Mouse (Mus musculus): ENCODE data around the gene Zfp607b. TPM values are rescaled to one million over a fixed set of nuclear protein-coding genes. Genes with fewer than 3 reads are reported as not detected.
A peak's percentile ranks its signal among the peaks of the same experiment; 100 is the strongest.

The Zfp607b gene
- 10.8 and 12.3 TPM in 2 replicates for polyA plus RNA-seq (2015; fragmentation: Nextera tagmentation; extraction: Ambion mirVana)

DNA sequence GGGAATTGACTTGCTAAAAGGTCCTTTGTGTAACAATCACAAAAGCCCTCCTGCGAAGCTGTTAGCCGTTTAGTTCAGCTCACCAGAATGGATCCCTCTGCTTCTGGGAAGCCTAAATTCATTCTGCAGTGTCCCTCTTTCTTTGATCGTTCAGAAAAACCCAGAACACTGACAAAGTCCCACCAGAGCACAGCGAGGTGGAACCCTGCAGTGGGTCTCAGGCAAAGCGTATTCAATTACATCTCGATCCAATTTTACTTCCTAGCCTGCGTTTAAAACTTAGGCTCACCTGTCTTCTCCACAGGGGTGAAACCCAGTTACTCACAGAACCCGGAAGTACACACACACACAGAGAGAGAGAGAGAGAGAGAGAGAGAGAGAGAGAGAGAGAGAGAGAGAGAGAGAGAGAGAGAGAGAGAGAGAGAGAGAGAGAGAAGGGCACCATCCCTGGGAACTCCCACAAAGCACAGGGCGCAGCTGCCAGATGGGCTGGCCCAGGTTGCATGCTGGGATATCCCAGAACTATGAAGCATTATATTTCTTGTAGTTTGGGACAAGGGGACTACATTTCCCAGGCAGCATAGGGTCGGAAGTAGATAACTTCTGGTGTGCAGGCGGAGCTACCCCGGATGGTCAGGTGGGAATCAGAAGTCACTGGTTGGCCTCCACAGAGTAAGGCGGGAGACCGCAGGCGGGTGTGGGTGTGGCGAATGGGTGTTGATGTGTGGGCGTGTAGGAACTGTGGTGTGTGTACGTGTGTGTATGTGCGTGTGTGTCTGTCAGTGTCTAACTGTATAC lies at the start of gene Zfp607b:
Gene Zfp607b (plus strand): TSS at position 526 of the 798 bp plus-strand sequence.
- Histone ChIP-seq H3K4me2 (peak within 1 kb of the TSS; percentile 73), H3K9me3 (replicated peaks) (no peaks in the 10 kb centered on the region), H3K27me3 (no peaks in the 10 kb centered on the region), H3K36me3 (ENCODE audit: poor library complexity, severe bottlenecking) (peaks cover 3% of the 10 kb centered on the region; the same call in 1 of the 2 replicates), H3K4me1 (peaks cover 26% of the 10 kb centered on the region), H3K9ac (peak within 1 kb of the TSS; percentile 77), H3K27ac (peak within 1 kb of the TSS; percentile 71), H3K4me3 (peak within 1 kb of the TSS; percentile 50)
- under 1% methylated on average over 19 of the region's 19 CpGs for WGBS
- ATAC-seq = peak; percentile 98

DNA sequence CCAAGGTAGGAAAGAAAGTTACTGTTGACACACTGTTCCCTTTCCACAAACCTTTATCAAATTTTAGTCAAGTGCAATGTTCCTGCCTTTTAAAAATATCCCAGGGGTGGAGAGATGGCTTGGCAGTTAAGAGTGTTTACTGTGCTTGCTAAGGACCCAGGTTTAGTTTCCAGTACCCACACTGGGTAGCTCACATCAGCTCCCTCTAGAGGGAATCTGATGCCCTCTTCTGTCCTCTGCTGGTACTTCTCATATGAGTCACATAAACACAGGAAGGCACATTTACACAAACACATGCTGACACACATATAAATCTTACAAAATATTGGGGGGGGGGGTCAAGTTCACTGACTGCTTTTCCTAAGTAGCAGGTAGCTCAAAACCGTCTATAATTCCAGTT lies 44.7 kb upstream of the Zfp607b start:
- Histone ChIP-seq H3K9me3 (replicated peaks) (no peaks in the 10 kb centered on the region), H3K9ac (no peak overlapping the region), H3K4me2 (no peak overlapping the region), H3K4me1 (no peaks in the 10 kb centered on the region), H3K4me3 (no peak overlapping the region), H3K27ac (no peak overlapping the region), H3K27me3 (no peaks in the 10 kb centered on the region), H3K36me3 (ENCODE audit: poor library complexity, severe bottlenecking) (peaks cover 9% of the 10 kb centered on the region; the same call in 1 of the 2 replicates)
- WGBS = 54% methylated on average over 1 of the region's 1 CpGs
- ATAC-seq = no peak

DNA sequence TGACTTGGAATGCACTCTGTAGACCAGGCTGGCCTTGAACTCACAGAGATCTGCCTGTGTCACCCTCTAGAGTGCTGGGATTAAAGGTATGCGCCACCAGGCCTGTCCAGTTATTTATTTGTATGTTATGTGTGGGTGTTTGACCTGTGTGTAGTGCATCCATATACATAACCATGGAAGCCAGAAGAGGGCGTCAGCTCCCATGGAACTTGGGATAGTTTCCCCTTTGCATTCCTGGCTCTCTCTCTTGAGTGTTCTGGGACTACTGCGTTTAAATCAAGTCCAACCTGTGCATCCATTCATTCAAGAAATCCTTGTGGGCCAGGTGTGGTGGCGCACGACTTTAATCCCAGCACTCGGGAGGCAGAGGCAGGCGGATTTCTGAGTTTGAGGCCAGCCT lies 42.6 kb upstream of the Zfp607b start:
- H3K27me3 ChIP-seq = no peaks in the 10 kb centered on the region
- H3K4me2 ChIP-seq = no peak overlapping the region
- no peak overlapping the region for H3K27ac ChIP-seq
- no peaks in the 10 kb centered on the region for H3K4me1 ChIP-seq
- H3K9me3 ChIP-seq (replicated peaks) = no peaks in the 10 kb centered on the region
- ATAC-seq = no peak
- 89% methylated on average over 7 of the region's 7 CpGs for WGBS
- H3K36me3 ChIP-seq (ENCODE audit: poor library complexity, severe bottlenecking) = no peaks in the 10 kb centered on the region
- H3K4me3 ChIP-seq = no peak overlapping the region
- no peak overlapping the region for H3K9ac ChIP-seq

DNA sequence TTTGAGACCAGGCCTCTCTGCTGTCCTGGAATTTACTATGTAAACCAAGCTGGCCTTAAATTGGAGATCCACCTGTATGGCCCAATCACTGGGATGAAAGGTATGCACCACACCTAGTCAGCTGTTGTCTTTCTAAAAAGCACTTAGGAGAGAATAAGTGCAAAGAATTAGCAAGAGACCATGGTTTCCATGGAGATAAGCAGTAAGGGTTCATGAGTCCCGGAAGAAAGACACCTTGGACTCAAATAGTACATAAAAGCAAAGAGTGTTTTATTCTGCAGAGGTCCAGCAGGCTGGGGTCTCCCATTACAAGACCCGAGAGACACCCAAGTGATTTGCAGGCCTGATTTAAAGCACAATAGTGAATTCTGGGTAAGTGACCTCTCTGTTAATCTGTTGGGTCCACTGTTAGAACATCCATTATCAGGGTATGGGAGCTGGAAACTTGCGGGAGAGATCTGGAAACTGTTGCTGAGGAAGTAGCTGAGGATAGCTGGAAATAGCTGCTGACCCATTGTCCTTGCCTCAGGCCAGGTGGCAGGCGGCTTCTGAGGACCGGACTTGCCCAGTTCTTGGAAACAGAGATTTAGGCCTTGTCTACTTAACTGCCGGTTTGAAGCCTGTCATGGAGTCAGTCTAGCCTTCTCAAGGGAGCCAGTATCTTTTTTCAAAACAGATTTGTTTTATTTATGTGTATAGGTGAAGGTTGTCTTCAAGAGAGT lies 41.7 kb upstream of the Zfp607b start:
- Histone ChIP-seq H3K9me3 (replicated peaks) (no peaks in the 10 kb centered on the region), H3K27me3 (peaks cover 2% of the 10 kb centered on the region; the same call in 1 of the 2 replicates), H3K27ac (no peak overlapping the region), H3K9ac (no peak overlapping the region), H3K4me1 (no peaks in the 10 kb centered on the region), H3K36me3 (ENCODE audit: poor library complexity, severe bottlenecking) (no peaks in the 10 kb centered on the region), H3K4me3 (no peak overlapping the region), H3K4me2 (no peak overlapping the region)
- no peak for ATAC-seq
- 84% methylated on average over 6 of the region's 6 CpGs for WGBS

DNA sequence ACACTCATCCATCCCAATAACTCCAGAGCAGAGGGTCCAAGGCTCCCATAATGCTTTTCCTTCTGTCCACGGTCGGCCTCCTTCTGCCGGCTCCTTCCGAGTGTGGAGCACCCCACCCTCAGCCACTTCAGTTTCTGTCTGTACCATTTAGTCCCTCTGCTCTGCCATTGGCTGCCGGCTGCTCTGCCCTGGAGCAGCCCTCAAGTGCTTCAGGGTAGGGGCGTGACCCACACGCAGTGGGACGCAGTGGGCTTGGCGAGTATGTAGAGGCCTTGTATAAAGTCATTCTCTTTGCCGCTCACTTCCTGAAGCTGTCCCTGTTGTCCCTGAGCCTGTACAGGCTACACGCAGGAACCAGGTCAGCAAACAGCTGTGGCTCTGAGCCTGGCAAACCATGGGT lies 39.4 kb upstream of the Zfp607b start:
- H3K4me2 ChIP-seq = no peak overlapping the region
- WGBS = 96% methylated on average over 11 of the region's 11 CpGs
- no peaks in the 10 kb centered on the region for H3K36me3 ChIP-seq (ENCODE audit: poor library complexity, severe bottlenecking)
- H3K9me3 ChIP-seq (replicated peaks) = no peaks in the 10 kb centered on the region
- H3K27ac ChIP-seq = no peak overlapping the region
- H3K4me1 ChIP-seq = peaks cover 15% of the 10 kb centered on the region
- H3K27me3 ChIP-seq = peaks cover 10% of the 10 kb centered on the region; the same call in 1 of the 2 replicates
- H3K4me3 ChIP-seq = no peak overlapping the region
- no peak overlapping the region for H3K9ac ChIP-seq
- ATAC-seq = no peak

DNA sequence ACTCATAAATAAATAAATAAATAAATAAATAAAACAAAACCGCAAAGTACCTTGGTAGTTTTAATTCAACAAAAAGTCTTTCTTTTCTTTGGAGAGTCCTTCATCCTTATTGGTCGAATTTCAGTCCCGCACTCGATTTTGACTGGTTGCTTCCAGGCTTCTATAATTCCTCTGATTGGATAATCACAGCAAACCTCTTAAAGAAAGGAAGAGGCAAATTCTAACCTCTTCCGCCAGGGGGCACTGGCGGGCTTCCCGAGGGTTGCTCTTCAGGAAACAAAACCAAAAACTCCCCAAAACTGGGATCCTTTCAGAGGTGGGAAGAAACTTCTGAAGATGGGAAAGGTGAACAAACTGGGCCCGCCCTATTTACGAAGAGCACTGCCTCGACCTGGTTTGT lies 38.2 kb upstream of the Zfp607b start:
- no peak for ATAC-seq
- Histone ChIP-seq H3K9me3 (replicated peaks) (no peaks in the 10 kb centered on the region), H3K4me1 (peaks cover 27% of the 10 kb centered on the region), H3K4me2 (0 out of 2 replicates have a peak overlapping the region, but pooled peaks have one; percentile 17), H3K27me3 (peaks cover 15% of the 10 kb centered on the region; the same call in 1 of the 2 replicates), H3K36me3 (ENCODE audit: poor library complexity, severe bottlenecking) (peaks cover 8% of the 10 kb centered on the region), H3K9ac (no peak overlapping the region), H3K27ac (no peak overlapping the region), H3K4me3 (no peak overlapping the region)
- WGBS = 7% methylated on average over 10 of the region's 10 CpGs

DNA sequence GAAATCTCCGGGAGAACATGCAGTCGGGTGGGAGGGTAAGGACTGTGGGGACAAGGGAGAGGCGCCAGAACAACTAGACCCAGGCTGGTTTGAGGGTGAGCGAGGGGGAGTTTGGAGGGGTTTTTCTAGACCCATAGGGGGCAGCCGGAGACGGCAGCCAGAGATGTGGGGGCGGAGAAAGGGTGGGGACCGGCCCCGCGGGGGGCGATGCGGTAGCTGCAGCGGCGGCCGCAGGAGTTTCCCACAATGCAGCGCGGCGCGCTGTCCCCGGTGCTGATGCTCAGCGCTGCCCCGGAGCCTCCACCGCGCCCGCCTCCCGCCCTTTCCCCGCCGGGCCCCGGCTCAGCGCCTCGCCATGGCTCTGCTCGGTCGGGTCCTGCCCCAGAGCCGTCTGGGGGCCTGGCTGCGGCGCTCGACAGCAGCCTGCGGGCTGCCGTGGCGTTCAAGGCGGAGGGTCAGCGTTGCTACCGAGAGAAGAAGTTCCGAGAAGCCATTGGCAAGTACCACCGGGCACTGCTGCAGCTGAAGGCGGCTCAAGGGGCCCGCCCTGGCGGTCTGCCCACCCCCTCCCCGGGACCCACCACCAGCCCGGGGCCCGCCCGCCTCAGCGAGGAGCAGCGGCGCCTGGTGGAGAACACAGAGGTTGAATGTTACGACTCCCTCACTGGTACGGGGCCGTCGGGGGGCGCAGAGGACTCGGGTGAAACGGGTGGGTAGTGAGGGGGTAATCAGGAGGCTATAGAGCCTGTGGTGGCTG lies 35.3 kb upstream of the Zfp607b start, which contains the start of gene Ttc9b:
Gene Ttc9b (plus strand): TSS at position 235 of the 757 bp plus-strand sequence.
- Histone ChIP-seq H3K4me2 (peak within 1 kb of the TSS; percentile 87), H3K9ac (peak within 1 kb of the TSS; percentile 90), H3K4me3 (peak within 1 kb of the TSS; percentile 69), H3K36me3 (ENCODE audit: poor library complexity, severe bottlenecking) (peaks cover 37% of the 10 kb centered on the region), H3K9me3 (replicated peaks) (no peaks in the 10 kb centered on the region), H3K27me3 (peaks cover 24% of the 10 kb centered on the region), H3K4me1 (peaks cover 32% of the 10 kb centered on the region), H3K27ac (peak within 1 kb of the TSS; percentile 93)
- ATAC-seq = peak; percentile 80
- under 1% methylated on average over 44 of the region's 62 CpGs for WGBS

DNA sequence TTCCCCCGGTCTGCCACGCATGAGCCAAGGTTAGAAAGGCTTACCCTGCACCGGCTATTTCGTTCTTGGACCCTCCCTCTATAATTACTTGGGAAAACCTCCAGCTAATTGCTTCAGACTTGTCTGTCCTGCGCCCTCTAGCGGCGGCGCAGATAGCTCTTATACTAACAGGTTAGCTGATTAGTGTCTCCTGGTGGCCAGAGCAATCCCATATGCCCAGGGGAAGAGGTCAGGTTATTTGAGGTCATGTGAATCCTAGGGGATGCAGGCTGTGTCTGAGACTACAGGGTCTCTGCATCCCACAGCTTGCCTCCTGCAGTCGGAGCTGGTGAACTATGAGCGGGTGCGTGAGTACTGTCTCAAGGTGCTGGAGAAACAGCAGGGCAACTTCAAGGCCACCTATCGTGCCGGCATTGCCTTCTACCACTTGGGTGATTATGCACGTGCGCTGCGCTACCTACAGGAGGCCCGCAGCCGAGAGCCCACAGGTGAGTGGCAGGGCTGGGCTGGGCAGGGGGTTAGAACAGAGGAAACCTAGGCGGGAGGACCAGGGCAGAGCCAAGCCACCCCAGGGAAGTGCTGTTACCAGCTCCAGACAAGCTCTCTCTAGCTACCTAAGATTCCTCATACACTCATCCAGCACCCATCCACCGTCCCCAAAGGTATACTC lies 34.4 kb upstream of the Zfp607b start:
- WGBS = 63% methylated on average over 20 of the region's 20 CpGs
- Histone ChIP-seq H3K9me3 (replicated peaks) (no peaks in the 10 kb centered on the region), H3K27ac (no peak overlapping the region), H3K9ac (peak overlapping the region; percentile 90), H3K4me1 (peaks cover 32% of the 10 kb centered on the region), H3K4me2 (peak overlapping the region; percentile 87), H3K36me3 (ENCODE audit: poor library complexity, severe bottlenecking) (peaks cover 46% of the 10 kb centered on the region), H3K27me3 (peaks cover 26% of the 10 kb centered on the region), H3K4me3 (peak overlapping the region; percentile 69)
- no peak for ATAC-seq

DNA sequence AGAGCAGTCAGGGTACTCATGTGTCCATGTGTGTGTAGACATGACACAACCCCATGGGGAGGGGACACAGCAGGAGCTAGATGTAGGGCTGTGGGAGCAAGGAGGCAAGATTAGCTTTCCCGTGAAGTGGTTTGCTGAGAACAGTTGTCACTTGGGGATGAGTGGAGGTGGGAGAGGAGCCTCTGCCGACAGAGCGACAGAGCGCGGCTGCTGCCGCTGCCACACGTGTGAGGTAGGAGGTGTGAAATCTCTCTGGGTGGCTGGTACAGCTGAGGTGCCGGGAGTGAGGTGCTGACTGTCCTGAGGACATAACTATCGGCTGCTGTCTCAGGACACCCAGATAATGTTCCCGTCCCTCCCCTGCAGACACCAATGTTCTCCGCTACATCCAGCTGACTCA lies 33.6 kb upstream of the Zfp607b start:
- Histone ChIP-seq H3K4me3 (no peak overlapping the region), H3K4me1 (peaks cover 32% of the 10 kb centered on the region), H3K4me2 (peak overlapping the region; percentile 87), H3K36me3 (ENCODE audit: poor library complexity, severe bottlenecking) (peaks cover 53% of the 10 kb centered on the region), H3K9me3 (replicated peaks) (no peaks in the 10 kb centered on the region), H3K9ac (no peak overlapping the region; the same call in 1 of the 2 replicates), H3K27me3 (peaks cover 26% of the 10 kb centered on the region), H3K27ac (0 out of 2 replicates have a peak overlapping the region, but pooled peaks have one; percentile 8)
- no peak for ATAC-seq
- 85% methylated on average over 11 of the region's 11 CpGs for WGBS

DNA sequence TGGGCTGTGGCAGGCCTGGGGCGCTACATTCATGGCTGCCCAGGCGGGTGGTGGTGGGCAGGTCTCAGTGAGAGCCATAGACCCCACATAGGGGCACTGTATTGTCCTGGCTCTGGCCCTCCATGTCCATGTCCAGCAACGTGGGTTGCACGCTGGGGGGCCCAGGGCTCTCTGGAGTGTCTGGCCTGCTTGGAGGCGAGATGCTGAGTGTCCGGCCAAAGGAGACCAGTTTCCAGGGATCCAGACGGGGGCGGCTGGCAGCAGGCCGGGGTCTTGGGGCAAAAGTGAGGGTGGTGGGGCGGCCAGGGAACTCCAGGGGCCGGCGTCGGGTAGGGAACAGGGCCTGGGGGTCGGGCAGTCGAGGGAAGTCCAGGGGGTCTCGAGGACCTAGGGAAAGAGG lies 32.5 kb upstream of the Zfp607b start:
- H3K4me1 ChIP-seq = peaks cover 32% of the 10 kb centered on the region
- no peak overlapping the region for H3K4me2 ChIP-seq
- 86% methylated on average over 16 of the region's 16 CpGs for WGBS
- peaks cover 63% of the 10 kb centered on the region for H3K36me3 ChIP-seq (ENCODE audit: poor library complexity, severe bottlenecking)
- ATAC-seq = no peak
- H3K9me3 ChIP-seq (replicated peaks) = no peaks in the 10 kb centered on the region
- no peak overlapping the region for H3K4me3 ChIP-seq
- H3K27ac ChIP-seq = no peak overlapping the region
- no peak overlapping the region for H3K9ac ChIP-seq
- H3K27me3 ChIP-seq = peaks cover 26% of the 10 kb centered on the region

DNA sequence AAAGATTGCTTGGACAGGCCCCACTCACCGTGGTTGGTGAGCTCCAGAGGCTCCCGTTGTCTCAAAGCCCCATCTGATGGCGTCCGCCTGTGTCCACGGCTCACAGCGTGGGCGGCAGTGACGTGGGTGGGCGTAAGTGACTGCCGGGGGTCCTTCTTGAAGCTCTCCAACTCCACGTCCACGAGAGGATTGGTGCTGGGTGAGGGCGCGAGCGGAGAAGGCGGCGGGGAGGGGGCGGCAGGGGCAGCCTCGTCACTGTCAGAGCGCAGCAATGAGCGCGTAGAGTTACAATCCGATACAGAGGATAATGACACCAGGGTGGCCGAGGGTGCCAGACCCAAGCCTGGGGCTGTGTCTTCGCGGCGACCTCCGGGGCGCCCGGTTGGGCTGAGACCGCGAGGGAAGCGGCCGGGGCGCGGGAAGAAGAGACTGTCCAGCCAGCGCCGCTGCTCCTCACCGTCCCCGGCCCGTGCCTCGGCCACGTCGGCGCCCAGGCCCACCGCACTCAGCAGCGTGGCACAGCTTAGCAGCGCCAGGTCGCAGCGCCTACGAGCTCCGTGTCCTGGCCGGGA lies 31.2 kb upstream of the Zfp607b start:
- Histone ChIP-seq H3K36me3 (ENCODE audit: poor library complexity, severe bottlenecking) (peaks cover 69% of the 10 kb centered on the region), H3K27ac (no peak overlapping the region), H3K9me3 (replicated peaks) (no peaks in the 10 kb centered on the region), H3K4me2 (no peak overlapping the region), H3K4me1 (peaks cover 31% of the 10 kb centered on the region), H3K9ac (no peak overlapping the region), H3K27me3 (peaks cover 19% of the 10 kb centered on the region), H3K4me3 (no peak overlapping the region)
- ATAC-seq = no peak
- 43% methylated on average over 38 of the region's 53 CpGs for WGBS

Measured in forebrain, embryonic 13.5 days (tissue).